Comparison of ENCODE assay signal across 19 mouse cellular contexts in the genomic region with DNA sequence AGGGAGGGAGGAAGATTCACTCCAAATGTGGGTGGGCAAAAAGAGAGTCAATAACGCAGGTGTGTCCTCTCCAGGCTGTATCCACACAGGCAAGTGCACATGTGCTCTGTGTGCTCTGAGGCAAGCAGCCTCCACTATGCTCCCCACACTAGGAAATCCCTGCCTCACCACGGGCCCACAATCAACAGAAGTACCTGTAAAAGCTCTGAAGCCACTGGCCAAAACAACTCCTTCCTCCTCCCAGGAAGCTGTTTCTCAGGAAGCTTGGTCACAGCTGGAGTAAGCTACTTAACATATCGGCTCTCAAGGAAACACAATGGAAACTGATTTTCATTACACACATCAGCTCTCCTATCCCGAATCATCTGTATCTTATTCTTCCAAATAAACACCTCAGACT.
DNase-seq lines count a peak whose midpoint lies in the region; ATAC-seq and TF ChIP-seq lines count a peak whose summit lies in the region.
"Had no signal": no experiment of that assay in that cellular context is flagged by ENCODE, and none has a peak within 500 bp of the region (broad histone marks: within the 10 kb centered on the region; RNA-seq: fewer than 3 reads in every experiment).

No protein-coding gene starts in this region.

- H3K4me1 ChIP-seq in heart, adult 2 months (ENCODE audit: control insufficient read depth, insufficient read depth, low read length) = peaks cover 19% of the 10 kb centered on the region
- peaks cover 35% of the 10 kb centered on the region for H3K4me1 ChIP-seq in heart, embryonic 12.5 days (replicated peaks)
- H3K4me1 ChIP-seq in heart, postnatal 0 days (ENCODE audit: control insufficient read depth, insufficient read depth) = peaks cover 36% of the 10 kb centered on the region
- H3K4me1 ChIP-seq in midbrain, embryonic 10.5 days = peaks cover 33% of the 10 kb centered on the region
- H3K4me1 ChIP-seq in midbrain, embryonic 13.5 days (replicated peaks) = peaks cover 11% of the 10 kb centered on the region; the same call in 1 of the 2 replicates

- no peak overlapping the region for H3K9ac ChIP-seq in heart, adult 2 months (ENCODE audit: low read depth, low read length)
- no peak overlapping the region for H3K9ac ChIP-seq in heart, embryonic 12.5 days
- H3K9ac ChIP-seq in heart, postnatal 0 days (replicated peaks; ENCODE audit: low read depth, low read length) = no peak overlapping the region
- no peak overlapping the region for H3K9ac ChIP-seq in midbrain, embryonic 13.5 days (replicated peaks)
- H3K9ac ChIP-seq: embryonic facial prominence, embryonic 15.5 days; hindbrain, embryonic 13.5 days had no signal

- no peak for TF ChIP-seq CTCF in heart, adult 2 months (IDR thresholded peaks at IDR 0.05)
- no peak for TF ChIP-seq CTCF in heart, postnatal 0 days (IDR thresholded peaks at IDR 0.05; ENCODE audit: low read depth)

- H3K36me3 ChIP-seq in heart, adult 2 months (ENCODE audit: control insufficient read depth, insufficient read depth, low read length) = peaks cover 2% of the 10 kb centered on the region
- no peaks in the 10 kb centered on the region for H3K36me3 ChIP-seq in heart, embryonic 12.5 days
- H3K36me3 ChIP-seq in heart, postnatal 0 days (replicated peaks; ENCODE audit: control insufficient read depth, insufficient read depth, low read length) = no peaks in the 10 kb centered on the region
- no peaks in the 10 kb centered on the region for H3K36me3 ChIP-seq in midbrain, embryonic 10.5 days
- H3K36me3 ChIP-seq in midbrain, embryonic 13.5 days = no peaks in the 10 kb centered on the region
- H3K36me3 ChIP-seq: embryonic facial prominence, embryonic 15.5 days; hindbrain, embryonic 13.5 days had no signal

- peak in 1 of 2 experiments; percentile 38 for DNase-seq in heart, adult 2 months
- DNase-seq in heart, postnatal 0 days (ENCODE audit: low spot score) = no peak
- DNase-seq in heart, postnatal 25 days (ENCODE audit: low spot score) = no peak
- DNase-seq in midbrain, embryonic 10.5 days (ENCODE audit: low spot score) = no peak
- peak; percentile 89 for DNase-seq in R1 (ENCODE audit: low read depth, low spot score)
- DNase-seq in left cerebral cortex, postnatal 10 days (ENCODE audit: extremely low spot score in 1 of 2, low spot score in 2 of 2) = no peak
- DNase-seq: adrenal gland, postnatal 25 days; cerebellum, adult 11 months; cerebellum, adult 9-11 months; kidney, postnatal 14 days; thymus, adult 2 months; thymus, postnatal 4 days had no signal

- H3K4me3 ChIP-seq in heart, adult 2 months = no peak overlapping the region
- no peak overlapping the region for H3K4me3 ChIP-seq in heart, embryonic 12.5 days
- H3K4me3 ChIP-seq in heart, postnatal 0 days (ENCODE audit: low read depth, low read length) = no peak overlapping the region
- H3K4me3 ChIP-seq in midbrain, embryonic 10.5 days = no peak overlapping the region
- H3K4me3 ChIP-seq in midbrain, embryonic 13.5 days (replicated peaks) = no peak overlapping the region
- H3K4me3 ChIP-seq: embryonic facial prominence, embryonic 15.5 days; hindbrain, embryonic 13.5 days had no signal

- H3K27ac ChIP-seq in heart, adult 2 months = peak overlapping the region; percentile 36
- no peak overlapping the region for H3K27ac ChIP-seq in heart, embryonic 12.5 days (ENCODE audit: poor library complexity, severe bottlenecking)
- peak overlapping the region; percentile 23; the same call in 1 of the 2 replicates for H3K27ac ChIP-seq in heart, postnatal 0 days (ENCODE audit: low read depth)
- H3K27ac ChIP-seq in midbrain, embryonic 10.5 days (replicated peaks) = peak overlapping the region; percentile 34; the same call in 1 of the 2 replicates
- no peak overlapping the region for H3K27ac ChIP-seq in midbrain, embryonic 13.5 days
- H3K27ac ChIP-seq: embryonic facial prominence, embryonic 15.5 days; hindbrain, embryonic 13.5 days; macrophage had no signal

- H3K27me3 ChIP-seq in heart, adult 2 months (ENCODE audit: control insufficient read depth, insufficient read depth, low read length) = no peaks in the 10 kb centered on the region
- H3K27me3 ChIP-seq in heart, embryonic 12.5 days (replicated peaks) = no peaks in the 10 kb centered on the region
- no peaks in the 10 kb centered on the region for H3K27me3 ChIP-seq in heart, postnatal 0 days (ENCODE audit: control insufficient read depth, insufficient read depth, low read length)
- H3K27me3 ChIP-seq in midbrain, embryonic 10.5 days (ENCODE audit: low read depth, poor library complexity, severe bottlenecking) = no peaks in the 10 kb centered on the region
- H3K27me3 ChIP-seq in midbrain, embryonic 13.5 days = no peaks in the 10 kb centered on the region
- H3K27me3 ChIP-seq: embryonic facial prominence, embryonic 15.5 days; hindbrain, embryonic 13.5 days had no signal

- intact Hi-C loops in heart, adult 2 months (cut with DNase I) = no loop called here
- intact Hi-C loops in heart, postnatal 25 days (cut with DNase I) = no loop called here
- intact Hi-C loops in left cerebral cortex, postnatal 10 days (cut with DNase I) = no loop called here

- no peak for TF ChIP-seq POLR2A in heart, adult 2 months (IDR thresholded peaks at IDR 0.05; ENCODE audit: insufficient read depth, low read depth, low read length)

- 35% methylated on average over 4 of the region's 4 CpGs for WGBS in heart, adult 2 months
- 26% methylated on average over 4 of the region's 4 CpGs for WGBS in heart, embryonic 12.5 days
- 36% methylated on average over 4 of the region's 4 CpGs for WGBS in heart, postnatal 0 days
- 10% methylated on average over 4 of the region's 4 CpGs for WGBS in midbrain, embryonic 10.5 days
- WGBS in midbrain, embryonic 13.5 days = 8% methylated on average over 4 of the region's 4 CpGs

- no peaks in the 10 kb centered on the region for H3K9me3 ChIP-seq in heart, embryonic 12.5 days (replicated peaks)
- H3K9me3 ChIP-seq in heart, postnatal 0 days (replicated peaks; ENCODE audit: control insufficient read depth, low read length) = no peaks in the 10 kb centered on the region
- no peaks in the 10 kb centered on the region for H3K9me3 ChIP-seq in midbrain, embryonic 10.5 days (replicated peaks)
- H3K9me3 ChIP-seq in midbrain, embryonic 13.5 days = no peaks in the 10 kb centered on the region
- H3K9me3 ChIP-seq: embryonic facial prominence, embryonic 15.5 days; hindbrain, embryonic 13.5 days had no signal

- no peak for ATAC-seq in heart, embryonic 12.5 days (ENCODE audit: insufficient number of reproducible peaks, low FRiP score)
- ATAC-seq in heart, postnatal 0 days (ENCODE audit: insufficient read depth, low read depth) = no peak
- ATAC-seq in midbrain, embryonic 13.5 days = no peak
- ATAC-seq: CD4-positive, CD25-positive, alpha-beta regulatory T cell, adult 4 months; forebrain, embryonic 14.5 days had no signal

- no peak overlapping the region for H3K4me2 ChIP-seq in heart, embryonic 12.5 days
- no peak overlapping the region for H3K4me2 ChIP-seq in heart, postnatal 0 days (ENCODE audit: low read depth, low read length)
- no peak overlapping the region for H3K4me2 ChIP-seq in midbrain, embryonic 13.5 days (replicated peaks)
- H3K4me2 ChIP-seq: embryonic facial prominence, embryonic 15.5 days; hindbrain, embryonic 13.5 days had no signal

- H3K79me2 ChIP-seq in heart, adult 2 months (replicated peaks; ENCODE audit: control insufficient read depth, insufficient read depth, low read length) = peaks cover 10% of the 10 kb centered on the region; the same call in 1 of the 2 replicates

- TF ChIP-seq EP300 in heart, adult 2 months (IDR thresholded peaks at IDR 0.05; ENCODE audit: insufficient read depth, low read depth, low read length) = 0 out of 2 replicates have a peak, but pooled peaks have one; percentile 7
- TF ChIP-seq EP300 in heart, postnatal 0 days (IDR thresholded peaks at IDR 0.05; ENCODE audit: low read depth) = no peak

Comparison
In these comparisons a context has a peak if more than half of its experiments do, and no peak if none do; other contexts are left out.
1. H3K27ac ChIP-seq: peak in heart, adult 2 months (single experiment), heart, postnatal 0 days (single experiment) and midbrain, embryonic 10.5 days (single experiment); none in heart, embryonic 12.5 days (single experiment) and midbrain, embryonic 13.5 days (single experiment).